Mouse (Mus musculus) gonadal fat pad, adult 2 months (tissue): ENCODE results near the gene Olfr178. TPM values are rescaled to one million over a fixed set of nuclear protein-coding genes. Genes with fewer than 3 reads are reported as not detected.

Source experiments
- DNase-seq: peaks from one replicate; pipeline ENCODE4 v3.0.0-alpha.2; 2012; ENCODE audit warnings: low read depth
- polyA plus RNA-seq: library from polyadenylated mRNA; depleted of rRNA; stranded (reverse); fragments of >200 nt; gene quantifications from 2 replicates; pipeline ENCODE4 v1.2.3, GENCODE M21; 2012; rRNA removed

Olfr178 gene
- not detected in 2 replicates for polyA plus RNA-seq

GRCm38 (mm10) chr16:58891963-58892362 lies at the start of gene Olfr178:
Olfr178 (minus strand) TSS chr16:58892063.
- no peak for DNase-seq

GRCm38 (mm10) chr16:58929292-58929691 lies 37.4 kb upstream of the Olfr178 start, which contains the start of gene Olfr180:
Olfr180 (minus strand) TSS chr16:58929392.
- DNase-seq, result no peak

- no peak for DNase-seq
Measured at GRCm38 (mm10) chr16:58928655-58929054, 36.8 kb upstream of the Olfr178 start, which contains the start of gene Olfr181. Olfr181 (minus strand) TSS chr16:58928755.

- no peak for DNase-seq
Measured at GRCm38 (mm10) chr16:58884416-58884815, 7.4 kb downstream of the Olfr178 start.

- no peak for DNase-seq
Measured at GRCm38 (mm10) chr16:58874668-58875067, 17.2 kb downstream of the Olfr178 start, which contains the start of gene Olfr177. Olfr177 (minus strand) TSS chr16:58874768.

GRCm38 (mm10) chr16:58861479-58861878 lies 30.4 kb downstream of the Olfr178 start:
- DNase-seq, result no peak

GRCm38 (mm10) chr16:58860032-58860737 lies 31.7 kb downstream of the Olfr178 start:
- DNase-seq, result no peak

Other genes starting within 250 kb of the Olfr178 start
- gene Cpox, start 221.8 kb downstream of the Olfr178 start, polyA plus RNA-seq, result 12.0 and 13.6 TPM in 2 replicates
- not detected in 2 replicates for gene Gpr15, start 173.0 kb downstream of the Olfr178 start, polyA plus RNA-seq
- gene Cldnd1, start 164.2 kb downstream of the Olfr178 start, polyA plus RNA-seq, result 42.4 and 43.2 TPM in 2 replicates
- not detected in 2 replicates for gene Olfr172, start 128.9 kb downstream of the Olfr178 start, polyA plus RNA-seq
- gene Olfr173, start 91.8 kb downstream of the Olfr178 start, polyA plus RNA-seq, result not detected in 2 replicates
- gene Olfr175-ps1, start 65.3 kb downstream of the Olfr178 start, polyA plus RNA-seq, result not detected in 2 replicates
- gene Olfr177, start 17.3 kb downstream of the Olfr178 start, polyA plus RNA-seq, result not detected in 2 replicates
- not detected in 2 replicates for gene Olfr181, start 36.7 kb upstream of the Olfr178 start, polyA plus RNA-seq
- not detected in 2 replicates for gene Olfr180, start 37.3 kb upstream of the Olfr178 start, polyA plus RNA-seq
- gene Olfr183, start 103.3 kb upstream of the Olfr178 start, polyA plus RNA-seq, result not detected in 2 replicates
- gene Olfr186, start 138.2 kb upstream of the Olfr178 start, polyA plus RNA-seq, result not detected in 2 replicates
- gene Olfr187, start 147.7 kb upstream of the Olfr178 start, polyA plus RNA-seq, result not detected in 2 replicates
- gene Olfr190, start 185.9 kb upstream of the Olfr178 start, polyA plus RNA-seq, result not detected in 2 replicates
- not detected in 2 replicates for gene Olfr191, start 197.8 kb upstream of the Olfr178 start, polyA plus RNA-seq
- not detected in 2 replicates for gene Olfr193, start 219.8 kb upstream of the Olfr178 start, polyA plus RNA-seq
- gene Olfr194, start 229.0 kb upstream of the Olfr178 start, polyA plus RNA-seq, result not detected in 2 replicates